Mouse (Mus musculus) ES-E14 (cell line): ENCODE data around the gene 1110004F10Rik. TPM values are rescaled to one million over a fixed set of nuclear protein-coding genes. Genes with fewer than 3 reads are reported as not detected.
A peak's percentile ranks its signal among the peaks of the same experiment; 100 is the strongest.

Experiments used
- DNase-seq: peaks from one replicate; pipeline ENCODE4 v3.0.0-alpha.2; 2013; ENCODE audit warnings: low read depth, low spot score
- H3K27ac ChIP-seq: 2 replicates; pipeline ENCODE4 v1.5.1; 2012; ENCODE audit warnings: low read depth, mild to moderate bottlenecking, low read length, moderate library complexity, mixed read lengths; ENCODE audit not compliant: poor library complexity, insufficient read depth, severe bottlenecking
- H3K36me3 ChIP-seq: 2 replicates; pipeline ENCODE4 v1.6.1; 2012; ENCODE audit warnings: mild to moderate bottlenecking, low read length, moderate library complexity, mixed read lengths; ENCODE audit not compliant: control insufficient read depth, poor library complexity, insufficient read depth, severe bottlenecking
- H3K4me1 ChIP-seq, 2 experiments: fragments of 150-350 bp in 1 of 2; sonication (generic) in 1 of 2; 2 replicates each; pipeline ENCODE4 v1.6.1; 2012; ENCODE audit warnings: low read length in 2 of 2, mild to moderate bottlenecking in 1 of 2, mixed read lengths in 1 of 2; ENCODE audit not compliant: control insufficient read depth in 2 of 2, insufficient read depth in 2 of 2, poor library complexity in 1 of 2
- H3K4me3 ChIP-seq, 2 experiments: fragments of 150-350 bp in 1 of 2; sonication (generic) in 1 of 2; 2 replicates each; pipeline ENCODE4 v1.5.1; 2012; ENCODE audit warnings: low read length in 2 of 2, low read depth in 1 of 2, mild to moderate bottlenecking in 1 of 2, mixed read lengths in 1 of 2; ENCODE audit not compliant: insufficient read depth in 1 of 2, poor library complexity in 1 of 2, severe bottlenecking in 1 of 2
- H3K9ac ChIP-seq: 2 replicates; pipeline ENCODE4 v1.6.1; 2012; ENCODE audit warnings: low read depth, mild to moderate bottlenecking, low read length, mixed read lengths; ENCODE audit not compliant: poor library complexity, insufficient read depth, severe bottlenecking
- H3K9me3 ChIP-seq: fragments of 150-350 bp; sonication (generic); 2 replicates; pipeline ENCODE4 v1.6.1; 2012; ENCODE audit warnings: low read depth, mild to moderate bottlenecking, low read length; ENCODE audit not compliant: control insufficient read depth, insufficient read depth
- CHD2 ChIP-seq: IDR thresholded peaks from 2 replicates; pipeline ENCODE4 v1.6.1; 2014; ENCODE audit warnings: mild to moderate bottlenecking, low read depth, low read length, inconsistent platforms
- HCFC1 ChIP-seq: IDR thresholded peaks from 2 replicates; pipeline ENCODE4 v1.6.1; 2012; ENCODE audit warnings: low read length, inconsistent platforms, borderline replicate concordance; ENCODE audit not compliant: insufficient read depth
- MAFK ChIP-seq: IDR thresholded peaks from 2 replicates; pipeline ENCODE4 v1.6.1; 2014; ENCODE audit warnings: mild to moderate bottlenecking, low read depth, low read length, inconsistent platforms; ENCODE audit not compliant: insufficient read depth
- ZC3H11A ChIP-seq: IDR thresholded peaks from 2 replicates; pipeline ENCODE4 v1.6.1; 2012; ENCODE audit warnings: low read depth, mild to moderate bottlenecking, inconsistent platforms, low read length, borderline replicate concordance
- ZNF384 ChIP-seq: IDR thresholded peaks from 2 replicates; pipeline ENCODE4 v1.6.1; 2012; ENCODE audit warnings: low read depth, low read length, inconsistent platforms
- in situ Hi-C, 2 experiments: fragments of 600-800 bp; cut with MboI; formaldehyde crosslinking; loops; one replicate each; pipeline ENCODE4 v1.15.1; 2025; ENCODE audit warnings: low sequenced_read_pairs in 2 of 2, inconsistent platforms in 1 of 2; ENCODE audit not compliant: unreplicated experiment in 2 of 2
- total RNA-seq: library from RNA; depleted of rRNA; stranded (reverse); fragments of 300-350 nt; gene quantifications from 2 replicates; pipeline ENCODE4 v1.2.3, GENCODE M21; 2012

The 1110004F10Rik gene
- total RNA-seq, 1 experiment = 102 TPM

GRCm38 (mm10) chr7:116031388-116031717 is 7.8 kb upstream of the 1110004F10Rik start:
- Histone ChIP-seq H3K4me1 (peaks cover 0 to 7% of the 10 kb centered on the region in 2 experiments; a peak in 1 of 4 replicates), H3K27ac (no peak overlapping the region)
- DNase-seq = no peak

GRCm38 (mm10) chr7:116031718-116032595 is 7.2 kb upstream of the 1110004F10Rik start:
- H3K9me3 ChIP-seq = no peaks in the 10 kb centered on the region
- peak overlapping the region; percentile 53 to 61 for H3K4me3 ChIP-seq
- in situ Hi-C loops = loop anchor here in 1 of 2 experiments (10.0 to 25.0 kb wide), 2 partner anchors 807 to 1120 kb away; no protein-coding TSS in a partner anchor
- peaks cover 0 to 7% of the 10 kb centered on the region in 2 experiments; a peak in 1 of 4 replicates for H3K4me1 ChIP-seq
- DNase-seq = peak; percentile 40
- TF ChIP-seq CHD2 (no peak), ZC3H11A (no peak), MAFK (no peak), ZNF384 (no peak), HCFC1 (no peak)
- no peaks in the 10 kb centered on the region for H3K36me3 ChIP-seq
- H3K27ac ChIP-seq = no peak overlapping the region
- H3K9ac ChIP-seq = peak overlapping the region; percentile 19; the same call in 1 of the 2 replicates

More at GRCm38 (mm10) chr7:116031388-116031717, 7.8 kb upstream of the 1110004F10Rik start:
- in situ Hi-C loops = loop anchor here in 1 of 2 experiments (10.0 to 25.0 kb wide), 2 partner anchors 807 to 1119 kb away; no protein-coding TSS in a partner anchor
- Histone ChIP-seq H3K4me3 (peak overlapping the region; percentile 53 to 61; a peak in 3 of 4 replicates), H3K36me3 (no peaks in the 10 kb centered on the region), H3K9me3 (no peaks in the 10 kb centered on the region), H3K9ac (no peak overlapping the region)
- no peak for TF ChIP-seq HCFC1
- TF ChIP-seq MAFK = no peak
- TF ChIP-seq ZNF384 = no peak
- no peak for TF ChIP-seq CHD2
- TF ChIP-seq ZC3H11A = no peak

GRCm38 (mm10) chr7:116032596-116033307 is 6.4 kb upstream of the 1110004F10Rik start:
- Histone ChIP-seq H3K9me3 (no peaks in the 10 kb centered on the region), H3K4me1 (peaks cover 0 to 7% of the 10 kb centered on the region in 2 experiments; a peak in 1 of 4 replicates), H3K27ac (no peak overlapping the region), H3K9ac (no peak overlapping the region), H3K4me3 (peak overlapping the region; percentile 61 to 65; a peak in 2 of 4 replicates), H3K36me3 (no peaks in the 10 kb centered on the region)
- peak; percentile 83 for DNase-seq
- in situ Hi-C loops = loop anchor here in 1 of 2 experiments (10.0 to 25.0 kb wide), 2 partner anchors 808 to 1120 kb away; no protein-coding TSS in a partner anchor
- TF ChIP-seq MAFK (no peak), HCFC1 (no peak), ZNF384 (no peak), CHD2 (no peak), ZC3H11A (peak; percentile 32; the same call in 1 of the 2 replicates)

GRCm38 (mm10) chr7:116033371-116034241 is 5.6 kb upstream of the 1110004F10Rik start:
- no peaks in the 10 kb centered on the region for H3K36me3 ChIP-seq
- no peak overlapping the region for H3K27ac ChIP-seq
- H3K4me1 ChIP-seq = peaks cover 0 to 7% of the 10 kb centered on the region in 2 experiments; a peak in 1 of 4 replicates
- H3K4me3 ChIP-seq = peak overlapping the region; percentile 65 to 67
- peak; percentile 25 for DNase-seq
- in situ Hi-C loops = loop anchor here in 1 of 2 experiments (10.0 to 25.0 kb wide), 2 partner anchors 809 to 1121 kb away; no protein-coding TSS in a partner anchor
- H3K9me3 ChIP-seq = no peaks in the 10 kb centered on the region
- H3K9ac ChIP-seq = peak overlapping the region; percentile 64
- TF ChIP-seq ZC3H11A (no peak), MAFK (no peak), CHD2 (no peak), ZNF384 (no peak), HCFC1 (no peak)
